Mouse (Mus musculus): ENCODE measurements around the gene Abcc10. TPM values are rescaled to one million over a fixed set of nuclear protein-coding genes. Genes with fewer than 3 reads are reported as not detected.
A peak's percentile ranks its signal among the peaks of the same experiment; 100 is the strongest.

The Abcc10 gene
- polyA plus RNA-seq (2012; rRNA removed): 16.3 and 19.3 TPM in 2 replicates

DNA sequence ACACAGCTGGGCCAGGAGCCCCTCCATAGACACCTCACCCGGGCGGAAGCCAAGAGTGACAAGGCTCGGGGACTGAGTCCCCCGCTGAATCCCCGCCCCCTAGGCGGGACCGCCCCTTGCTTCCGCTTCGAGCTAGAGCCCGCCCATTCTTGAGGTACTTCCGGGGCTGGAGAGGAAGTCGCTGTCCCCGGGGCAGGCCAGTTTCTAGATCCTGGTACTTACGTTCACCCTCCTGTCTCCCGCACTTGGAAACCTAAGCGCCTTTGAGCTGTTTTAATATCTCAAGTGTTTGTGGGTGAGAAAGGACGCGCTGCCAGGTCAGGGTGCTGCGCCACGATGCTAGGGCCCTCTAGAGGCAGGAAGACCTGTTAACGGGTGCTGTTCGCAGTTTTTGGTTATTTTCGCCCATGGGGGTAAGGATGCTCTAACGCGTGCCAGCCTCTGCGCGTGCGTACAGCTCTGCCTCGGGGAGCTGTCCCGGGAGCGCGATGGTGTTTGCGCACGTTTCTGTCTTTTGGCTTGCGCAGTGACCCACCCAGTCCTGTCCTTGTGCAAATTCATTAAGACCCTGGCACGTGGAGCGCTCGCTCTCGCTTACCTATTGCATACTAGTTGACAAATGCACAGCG is at the start of gene Abcc10:
Gene Abcc10, minus strand, starts transcription at position 447 of the 629 bp plus-strand sequence.
- DNase-seq (ENCODE audit: low spot score): peak; percentile 87

DNA sequence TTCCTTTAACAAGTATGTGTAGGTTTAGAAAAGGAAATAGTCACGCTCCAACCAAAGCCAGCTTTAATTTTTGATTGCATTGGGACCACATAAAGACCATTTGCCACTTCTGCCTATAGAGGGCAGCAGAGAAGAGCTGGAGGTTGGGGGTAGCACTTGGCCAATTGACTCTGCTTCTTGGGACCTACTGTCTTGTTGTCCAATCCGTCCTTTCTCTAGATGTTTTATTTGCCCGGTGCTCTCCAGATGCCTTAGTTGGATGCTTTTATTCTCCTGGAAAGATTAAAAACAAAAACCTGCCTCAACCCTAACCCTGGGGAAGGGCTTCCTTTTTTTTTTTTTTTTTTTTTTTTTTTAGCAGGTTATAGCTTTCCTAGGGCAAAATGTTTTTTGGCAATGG is 43.6 kb upstream of the Abcc10 start:
- no peak for DNase-seq (ENCODE audit: low spot score)

DNA sequence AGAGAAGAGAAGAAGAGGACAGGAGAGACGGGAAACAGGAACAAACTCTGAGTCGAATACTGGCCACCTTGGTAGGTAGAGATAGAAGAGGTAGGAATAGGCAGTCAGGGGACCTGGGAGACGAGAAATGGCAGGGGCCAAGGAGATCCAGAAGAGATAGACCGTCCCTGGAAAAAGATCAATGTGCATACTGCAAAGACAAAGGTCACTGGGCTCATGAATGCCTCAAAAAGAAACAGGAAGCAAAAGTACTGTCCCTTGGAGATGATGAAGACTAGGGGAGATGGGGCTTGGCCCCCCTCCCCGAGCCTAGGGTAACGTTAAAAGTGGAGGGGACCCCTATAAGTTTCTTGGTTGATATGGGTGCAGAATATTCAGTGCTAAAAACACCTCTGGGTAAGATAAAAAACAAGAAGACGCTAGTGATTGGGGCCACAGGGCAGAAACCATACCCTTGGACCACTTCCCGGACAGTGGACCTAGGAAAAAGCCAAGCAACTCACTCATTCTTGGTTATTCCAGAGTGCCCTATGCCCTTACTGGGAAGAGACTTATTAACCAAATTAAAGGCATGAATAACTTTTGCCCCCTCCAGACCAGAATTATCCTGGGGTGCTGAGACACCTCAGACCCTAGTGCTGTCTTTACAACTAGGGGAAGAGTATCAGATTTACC is 23.0 kb upstream of the Abcc10 start:
- DNase-seq (ENCODE audit: low spot score): no peak

DNA sequence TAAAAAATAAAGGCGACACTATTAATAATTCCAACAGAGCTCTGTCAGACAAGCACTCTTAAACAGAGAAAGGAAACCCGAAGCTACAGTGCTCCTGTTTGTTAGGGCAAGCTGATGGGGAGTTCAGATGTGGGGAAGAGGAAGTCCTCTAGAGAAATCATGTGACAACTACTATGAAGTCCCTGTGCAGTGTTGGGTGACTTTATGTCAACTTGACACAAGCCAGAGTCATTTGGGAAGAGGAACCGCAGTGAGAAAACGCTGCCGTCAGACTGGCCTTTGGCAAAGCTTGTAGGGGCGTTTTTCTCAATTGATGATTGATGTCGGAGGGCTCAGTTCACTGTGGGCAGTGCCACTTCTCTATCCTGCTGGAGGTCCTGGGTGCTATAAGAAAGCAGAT is 13.1 kb upstream of the Abcc10 start:
- no peak for DNase-seq (ENCODE audit: low spot score)

DNA sequence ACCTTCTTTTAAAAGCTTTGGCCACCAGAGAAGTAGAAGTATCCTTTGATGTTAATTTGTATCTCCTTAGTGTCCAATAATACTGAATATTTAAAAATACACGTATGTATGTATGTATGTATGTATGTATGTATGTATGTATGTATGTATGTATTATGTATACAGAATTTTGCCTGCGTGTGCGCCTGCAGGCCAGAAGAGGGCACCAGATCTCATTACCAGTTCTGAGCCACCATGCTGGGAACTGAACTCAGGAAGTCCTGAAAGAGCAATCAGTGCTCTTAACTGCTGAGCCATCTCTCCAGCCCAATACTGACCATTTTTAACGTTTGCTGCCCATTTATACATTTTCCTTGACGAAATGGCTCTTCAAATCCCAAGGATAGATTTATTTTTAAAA is 8.3 kb upstream of the Abcc10 start:
- DNase-seq (ENCODE audit: low spot score): no peak

DNA sequence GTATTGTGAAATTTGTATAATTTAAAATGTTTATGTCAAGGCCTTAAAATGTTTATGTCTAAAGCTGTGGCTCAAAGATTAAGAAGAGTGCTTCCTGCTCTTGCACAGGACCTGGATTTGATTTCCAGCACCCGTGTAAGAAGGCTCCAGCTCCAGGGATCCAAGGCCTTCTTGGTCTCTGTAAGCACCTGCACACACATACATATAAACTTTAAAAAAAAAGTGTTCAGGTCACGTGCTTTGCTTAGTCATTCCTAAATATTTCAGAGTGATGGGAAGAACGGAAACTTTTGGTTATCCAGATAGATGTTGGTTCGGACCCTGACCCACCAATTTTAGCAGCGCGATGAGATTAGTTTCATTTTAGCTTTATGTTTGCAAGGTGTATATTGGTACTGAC is 571 bp upstream of the Abcc10 start:
- DNase-seq (ENCODE audit: low spot score): no peak

DNA sequence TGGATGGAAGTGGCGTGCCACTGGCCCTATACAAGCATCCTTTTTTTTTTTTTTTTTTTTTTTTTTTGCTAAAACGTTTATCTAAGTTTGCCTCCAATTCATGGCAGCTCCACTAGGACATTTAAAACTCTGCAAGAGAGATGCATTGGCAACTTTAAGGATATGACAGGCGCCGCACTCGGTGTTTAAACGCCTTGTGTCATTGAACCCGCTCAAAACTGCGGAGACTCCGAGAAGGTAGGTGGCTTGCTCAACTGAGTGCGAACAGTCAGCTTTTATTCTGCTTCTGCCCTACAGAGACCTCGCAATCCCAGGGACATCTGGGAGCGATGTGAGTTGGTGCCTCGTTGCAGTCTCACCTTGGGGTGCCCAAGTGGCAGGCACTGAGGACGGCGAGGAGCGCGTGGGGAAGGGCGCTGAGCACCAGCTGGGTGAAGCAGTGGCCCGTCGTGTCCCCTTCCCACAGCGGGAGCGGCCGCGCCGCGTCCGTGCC is 693 bp downstream of the Abcc10 start:
- no peak for DNase-seq (ENCODE audit: low spot score)

DNA sequence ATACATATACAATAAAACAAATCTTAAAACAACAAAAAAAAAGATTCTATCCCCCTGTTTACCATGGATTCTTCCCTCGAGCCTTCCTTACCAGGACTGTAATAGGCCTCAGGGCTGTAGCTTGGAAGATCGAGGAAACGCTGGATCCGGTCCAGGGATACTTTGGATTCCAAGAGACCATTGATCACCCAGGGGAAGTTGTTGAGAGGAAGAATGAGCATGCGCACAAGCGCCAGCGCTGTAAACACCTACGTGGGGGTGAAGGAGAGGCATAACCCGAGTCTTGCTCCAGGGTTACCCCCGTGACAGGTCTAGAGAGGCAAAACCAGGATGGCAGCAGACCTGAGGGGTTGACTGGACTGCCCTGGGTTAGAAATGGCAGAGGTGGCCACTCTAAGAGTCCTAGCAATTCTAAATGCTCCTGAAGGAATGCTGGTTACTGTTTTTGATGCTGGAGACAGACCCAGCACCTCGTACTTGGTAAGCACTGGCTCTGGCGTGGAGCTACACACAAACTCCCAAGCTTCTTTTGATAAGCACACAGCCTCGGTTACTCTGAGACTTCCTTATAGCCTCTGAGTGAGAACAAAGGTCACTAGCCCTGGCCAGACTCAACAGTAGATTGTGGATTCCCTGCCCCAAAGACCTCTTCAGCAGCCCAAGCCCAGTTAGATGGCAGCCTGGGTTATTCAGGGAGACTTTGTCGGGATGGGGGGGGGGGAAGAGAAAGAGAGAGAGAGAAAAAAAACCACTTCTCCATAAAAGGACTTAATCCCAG is 5.9 kb downstream of the Abcc10 start:
- DNase-seq (ENCODE audit: low spot score): no peak

DNA sequence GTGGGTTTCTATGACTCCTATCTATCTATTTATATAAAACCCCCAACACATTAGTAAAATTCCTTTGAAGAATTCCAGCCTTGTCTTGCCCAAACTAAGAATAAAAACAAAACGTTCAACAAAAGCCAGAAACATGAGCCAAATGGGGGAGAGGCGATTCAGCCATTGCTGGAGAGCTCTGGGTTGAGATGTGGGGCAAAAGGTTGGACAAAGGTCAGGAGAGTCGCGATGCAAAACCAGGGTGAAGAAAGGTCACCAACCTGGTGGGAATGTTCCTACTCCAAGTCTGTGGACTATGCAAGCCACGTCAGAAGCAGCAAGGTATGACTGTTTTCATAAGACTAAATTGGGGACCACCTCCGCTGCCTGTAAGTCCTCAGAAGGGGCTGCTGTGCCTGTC is 7.7 kb downstream of the Abcc10 start:
- DNase-seq (ENCODE audit: low spot score): no peak

DNA sequence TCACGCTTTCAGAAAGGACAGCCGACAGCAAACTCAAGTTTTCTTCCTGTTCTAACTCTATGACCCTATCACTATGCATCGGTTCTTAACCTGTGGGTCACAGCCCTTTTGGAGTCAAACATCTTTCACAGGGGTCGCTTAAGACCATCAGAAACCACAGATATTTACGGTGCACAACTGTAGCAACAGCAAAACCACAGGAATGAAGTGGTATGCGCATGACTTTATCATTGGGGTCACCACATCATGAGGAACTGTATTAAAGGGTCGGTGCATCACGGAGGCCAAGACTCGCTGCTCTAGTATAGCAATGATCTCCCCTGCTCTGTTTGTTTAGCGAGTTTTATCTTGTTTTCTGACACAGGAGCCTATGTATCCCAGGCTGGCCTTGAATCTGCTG is 12.3 kb downstream of the Abcc10 start:
- no peak for DNase-seq (ENCODE audit: low spot score)

DNA sequence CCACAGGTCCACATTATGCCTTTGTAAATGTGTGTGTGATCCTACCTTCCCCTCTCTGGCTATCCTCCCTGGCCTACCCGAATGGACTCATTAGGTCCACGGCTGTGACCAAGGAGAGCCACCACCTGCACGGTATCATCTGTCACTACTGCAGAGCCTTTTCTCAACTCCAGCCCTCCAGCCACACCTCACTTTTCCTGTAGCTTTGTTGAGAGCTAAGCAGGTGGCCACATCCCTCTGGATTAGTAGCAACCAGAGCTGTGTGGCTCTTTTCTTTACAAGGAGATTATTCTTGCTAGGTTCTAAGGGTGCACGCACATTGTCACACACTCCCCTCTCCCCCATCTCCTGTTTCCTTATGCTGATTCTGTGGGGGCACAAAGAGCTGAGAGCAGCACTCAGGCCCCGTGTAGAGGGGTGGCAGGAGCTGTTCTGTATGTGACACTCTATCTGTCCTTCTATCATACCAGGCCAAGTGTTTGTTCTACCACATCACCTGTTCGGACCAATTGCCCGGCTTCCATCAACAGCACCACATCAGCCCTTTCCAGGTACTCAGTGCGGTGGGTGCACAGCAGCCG is 14.9 kb downstream of the Abcc10 start:
- DNase-seq (ENCODE audit: low spot score): no peak

DNA sequence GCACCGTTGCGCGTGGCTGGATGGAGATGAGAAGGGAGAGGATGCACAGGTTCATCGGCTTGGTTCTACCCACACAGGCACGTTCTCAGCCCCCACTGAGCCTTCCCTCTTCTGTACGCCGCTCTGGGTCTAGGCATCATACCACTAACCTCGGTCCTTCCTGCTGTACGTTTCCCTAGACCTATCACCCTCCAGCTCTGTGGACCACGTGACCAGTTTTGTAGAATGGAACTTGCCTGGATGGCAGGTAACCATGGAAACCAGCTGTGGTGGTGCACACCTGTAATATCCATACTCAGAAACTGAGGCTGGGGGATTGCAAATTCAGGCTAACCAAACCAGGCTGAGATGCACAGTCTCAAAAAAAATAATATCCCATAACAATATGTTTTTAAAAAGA is 17.6 kb downstream of the Abcc10 start:
- DNase-seq (ENCODE audit: low spot score): no peak

DNA sequence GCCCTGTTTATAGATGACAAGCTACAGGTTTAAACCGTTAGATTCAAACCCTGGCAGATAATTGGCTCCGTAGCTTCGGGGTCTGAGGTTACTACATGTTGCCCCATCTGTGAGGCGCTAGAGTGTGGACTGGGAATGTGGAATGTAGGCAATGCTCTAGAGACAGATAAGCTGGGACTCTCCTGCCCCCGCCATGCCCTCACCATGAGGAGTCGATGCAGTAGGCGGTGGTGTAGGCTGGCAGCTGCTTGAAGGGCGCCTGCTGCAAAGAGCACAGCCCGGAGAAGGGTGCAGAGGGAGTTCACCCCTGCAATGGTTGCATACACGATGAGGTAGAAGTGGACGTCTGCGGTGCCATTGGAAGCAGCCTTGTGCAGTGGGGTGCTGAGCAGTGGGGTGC is 18.3 kb downstream of the Abcc10 start:
- DNase-seq (ENCODE audit: low spot score): no peak

DNA sequence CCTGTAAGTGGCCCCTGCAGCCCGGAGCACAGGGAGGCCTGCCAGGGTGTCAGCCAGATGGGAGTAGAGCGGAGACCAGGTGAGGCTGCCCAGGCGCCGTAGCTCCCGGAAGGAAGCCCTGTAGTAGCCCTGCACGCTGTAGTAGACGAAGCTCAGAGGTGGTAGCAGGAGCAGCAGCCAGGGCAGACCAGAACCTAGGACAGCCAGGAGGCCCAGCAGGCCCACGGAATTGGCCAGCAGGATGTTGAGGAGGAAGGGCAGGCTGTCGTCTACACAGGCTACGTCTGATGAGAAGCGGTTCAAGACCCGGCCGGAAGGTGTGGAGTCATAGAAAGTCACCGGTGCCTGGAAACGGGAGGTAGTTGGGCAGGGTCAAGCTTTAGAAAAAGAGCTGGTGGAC is 21.2 kb downstream of the Abcc10 start:
- no peak for DNase-seq (ENCODE audit: low spot score)

DNA sequence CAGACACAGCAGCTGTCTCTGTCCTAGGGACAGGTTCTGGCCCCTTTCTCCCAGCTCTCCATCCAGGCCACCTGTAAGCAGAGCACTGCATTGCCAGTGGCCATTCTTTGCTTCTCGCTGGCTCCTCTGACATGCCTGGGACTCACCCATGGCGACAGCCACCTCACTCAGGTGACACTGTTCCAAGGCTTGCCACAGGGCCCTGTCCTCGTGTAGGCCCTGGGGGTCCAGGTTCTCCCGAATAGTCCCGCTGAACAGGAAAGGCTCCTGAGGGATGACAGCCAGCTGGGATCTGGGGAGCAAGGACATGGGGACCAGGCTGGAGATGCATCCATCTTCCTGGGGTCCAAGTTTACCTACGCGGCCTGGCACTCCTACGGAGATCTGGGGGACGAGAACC is 24.0 kb downstream of the Abcc10 start:
- no peak for DNase-seq (ENCODE audit: low spot score)

DNA sequence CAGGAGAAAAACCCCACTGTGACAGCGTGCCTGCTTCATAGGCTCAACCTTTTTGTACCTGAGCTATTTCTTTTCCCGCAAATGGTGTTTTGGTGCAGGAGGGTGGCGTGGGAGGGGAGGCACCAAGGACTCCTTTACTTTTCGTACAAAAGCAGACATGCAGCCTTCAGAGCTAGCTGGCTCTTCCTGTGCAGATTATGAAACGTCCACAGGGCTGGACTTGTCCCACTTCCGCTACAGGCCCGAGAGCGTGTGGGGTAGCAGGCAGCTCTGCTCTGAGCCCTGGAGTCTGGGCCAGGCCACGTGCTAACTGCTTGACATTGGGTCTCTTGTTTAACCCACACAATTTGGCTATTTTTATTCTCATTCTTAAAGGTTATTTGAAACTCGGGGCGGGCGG is 26.3 kb downstream of the Abcc10 start:
- DNase-seq (ENCODE audit: low spot score): no peak

DNA sequence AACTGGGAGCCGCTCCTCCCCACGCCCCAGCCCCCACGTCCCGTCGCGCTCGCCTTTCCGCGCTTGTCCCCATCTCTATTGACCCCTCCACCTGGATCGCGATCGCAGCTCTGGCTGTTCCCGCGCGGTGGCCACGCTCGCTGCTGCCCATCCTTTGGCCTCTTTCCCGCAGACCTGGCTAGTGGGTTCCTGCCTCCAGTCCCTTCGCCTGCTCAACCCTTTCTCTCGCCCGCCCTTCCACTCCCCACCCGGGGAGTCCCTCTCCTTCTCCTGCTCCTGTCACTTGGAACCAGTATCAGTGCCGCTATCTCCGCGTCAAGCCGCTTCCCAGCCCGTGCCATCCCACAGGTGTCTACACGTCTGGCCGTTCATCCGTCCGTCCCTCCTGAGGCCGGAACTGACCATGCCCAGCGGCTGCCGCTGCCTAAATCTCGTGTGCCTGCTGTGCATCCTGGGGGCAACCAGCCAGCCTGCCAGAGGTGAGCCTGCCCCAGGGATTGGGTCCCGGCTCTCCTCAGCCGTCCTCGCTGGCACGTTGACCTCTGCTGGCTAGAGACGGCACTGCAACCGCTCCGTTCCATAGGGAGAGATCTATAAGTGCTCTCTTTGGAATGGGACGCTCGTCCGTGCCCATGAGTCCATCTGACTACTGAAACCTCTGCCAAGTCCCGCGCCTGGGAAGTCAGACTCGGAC is 29.8 kb downstream of the Abcc10 start:
- DNase-seq (ENCODE audit: low spot score): peak; percentile 75

DNA sequence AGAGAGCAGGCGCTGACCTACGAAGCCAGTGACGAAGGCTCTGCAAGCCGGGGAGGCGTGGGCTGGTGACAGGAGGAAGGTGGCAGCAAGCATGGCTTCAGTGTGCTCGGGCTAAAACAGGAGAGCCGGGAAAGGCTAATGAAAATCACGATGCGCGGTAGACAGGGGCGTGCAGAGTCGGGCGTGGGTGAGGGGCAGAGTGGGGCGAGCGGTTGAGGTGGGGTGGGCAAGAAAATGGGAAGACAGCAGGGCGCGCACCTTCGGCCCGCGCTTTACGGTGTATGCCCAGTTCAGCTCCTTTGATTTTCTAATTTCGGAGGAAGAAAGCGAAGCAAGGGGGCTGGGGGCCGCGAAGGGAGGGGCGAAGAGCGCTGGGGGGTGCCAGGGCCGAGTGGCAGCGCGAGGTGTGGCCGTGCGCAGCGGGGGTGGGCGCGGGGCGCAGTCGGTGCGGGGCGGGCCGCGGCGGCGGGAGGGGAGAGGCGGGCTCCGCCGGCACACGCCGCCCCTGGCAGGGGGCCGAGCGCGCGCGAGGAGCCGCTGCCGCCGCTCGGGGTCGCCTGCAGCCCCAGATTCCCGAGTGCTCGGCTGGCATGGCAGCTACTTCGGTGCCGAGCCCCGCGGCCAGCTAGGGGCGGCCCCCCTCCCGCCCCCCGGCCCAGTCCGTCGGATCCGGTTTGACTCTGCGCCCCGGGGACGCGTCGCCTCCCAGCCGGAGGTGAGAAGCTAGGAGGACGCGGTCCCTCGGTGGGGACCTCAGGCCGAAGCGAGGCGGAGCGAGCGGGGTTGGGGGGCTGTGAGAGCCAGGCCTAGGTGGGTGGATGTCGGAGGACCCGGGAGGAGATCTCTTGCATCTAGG is 30.6 kb downstream of the Abcc10 start, which contains the start of gene Dlk2:
Gene Dlk2, plus strand, starts transcription at position 58 of the 856 bp plus-strand sequence.
- DNase-seq (ENCODE audit: low spot score): no peak

DNA sequence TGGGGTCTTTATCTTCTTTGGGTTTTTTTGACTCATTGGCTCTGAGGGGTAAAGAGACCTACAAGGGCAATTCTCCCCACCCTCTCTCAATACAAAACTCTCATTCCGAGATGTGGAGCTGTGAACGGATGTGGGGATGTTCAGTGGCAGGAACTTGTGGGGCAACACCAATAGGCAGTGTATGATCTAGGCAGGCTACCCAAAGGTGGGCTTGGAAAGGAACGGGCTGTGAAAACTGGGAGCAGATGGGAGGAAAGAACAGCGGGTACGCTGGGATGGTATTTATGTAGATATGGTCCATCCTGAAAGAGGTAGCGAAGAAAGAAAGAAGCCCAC is 31.2 kb downstream of the Abcc10 start:
- no peak for DNase-seq (ENCODE audit: low spot score)

DNA sequence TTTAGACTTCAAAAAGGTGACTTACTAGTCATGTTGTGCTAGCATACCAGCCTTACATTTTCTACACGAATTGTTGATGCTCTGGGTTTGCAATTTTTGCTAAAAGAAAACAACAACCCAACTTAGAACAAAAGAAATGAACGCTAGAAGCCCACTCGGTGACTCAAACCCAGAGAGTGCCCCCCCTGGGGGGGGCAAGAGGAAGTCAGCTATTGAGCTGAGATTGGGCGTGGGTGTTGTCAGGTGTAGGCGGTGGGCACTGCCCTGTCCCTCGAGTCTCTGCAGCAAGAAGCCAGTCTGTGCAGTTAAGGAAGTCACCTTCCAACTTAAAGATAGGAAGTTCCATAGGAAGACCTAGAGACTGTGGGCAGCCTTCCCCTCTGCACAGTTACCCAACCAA is 31.6 kb downstream of the Abcc10 start:
- DNase-seq (ENCODE audit: low spot score): no peak

DNA sequence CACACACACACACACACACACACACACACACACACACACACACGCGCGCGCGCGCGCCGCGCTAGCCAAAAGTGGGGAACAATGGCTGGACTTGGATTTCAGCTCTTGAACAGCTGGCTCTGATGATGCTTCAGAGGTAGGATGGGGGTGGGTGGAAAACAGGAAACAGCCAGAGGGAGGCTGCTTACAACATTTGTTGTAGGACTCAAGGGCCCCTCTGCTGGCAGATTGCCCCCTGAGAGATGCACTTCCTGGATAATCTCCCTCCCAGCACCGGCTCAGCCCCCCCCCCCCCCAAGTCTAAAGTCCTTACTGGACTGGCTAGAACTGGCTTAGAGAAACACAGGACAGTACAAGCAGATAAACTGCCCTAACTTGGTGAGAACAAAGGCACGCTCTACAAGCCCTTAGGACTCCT is 40.5 kb downstream of the Abcc10 start:
- DNase-seq (ENCODE audit: low spot score): no peak
